Mouse (Mus musculus): ENCODE measurements around the gene Tbl3. TPM values are rescaled to one million over a fixed set of nuclear protein-coding genes. Genes with fewer than 3 reads are reported as not detected.
"Not testable (repeated sequence)": the region's sequence is repeated elsewhere in the genome, so short reads cannot be mapped to it uniquely, and the experiment has no call there.

Gene Tbl3
- total RNA-seq, 2 experiments from 2014 or later = 26.9 to 29.6 TPM

- DNase-seq (ENCODE audit: low spot score in 2 of 2) = no peak
- intact Hi-C loops (cut with DNase I) = no loop called here
These were observed 8.0 kb downstream of the Tbl3 start for GRCm38 (mm10) chr17:24699473-24699872.

- intact Hi-C loops (cut with DNase I) = no loop called here
- DNase-seq (ENCODE audit: low spot score in 2 of 2) = no peak
These were observed 8.7 kb downstream of the Tbl3 start for GRCm38 (mm10) chr17:24698715-24699114.

- DNase-seq (ENCODE audit: low spot score in 2 of 2) = no peak
- intact Hi-C loops (cut with DNase I) = no loop called here
These were observed 9.5 kb downstream of the Tbl3 start for GRCm38 (mm10) chr17:24697985-24698384.

- peak; percentile 81 to 87 for DNase-seq (ENCODE audit: low spot score in 2 of 2)
- intact Hi-C loops (cut with DNase I) = no loop called here
These were observed 11.3 kb downstream of the Tbl3 start, which contains the start of the genes Gfer and Noxo1 for GRCm38 (mm10) chr17:24696011-24696697. Gene Gfer, minus strand, starts transcription at chr17:24696156. Gene Noxo1, plus strand, starts transcription at chr17:24696234.

DNA sequence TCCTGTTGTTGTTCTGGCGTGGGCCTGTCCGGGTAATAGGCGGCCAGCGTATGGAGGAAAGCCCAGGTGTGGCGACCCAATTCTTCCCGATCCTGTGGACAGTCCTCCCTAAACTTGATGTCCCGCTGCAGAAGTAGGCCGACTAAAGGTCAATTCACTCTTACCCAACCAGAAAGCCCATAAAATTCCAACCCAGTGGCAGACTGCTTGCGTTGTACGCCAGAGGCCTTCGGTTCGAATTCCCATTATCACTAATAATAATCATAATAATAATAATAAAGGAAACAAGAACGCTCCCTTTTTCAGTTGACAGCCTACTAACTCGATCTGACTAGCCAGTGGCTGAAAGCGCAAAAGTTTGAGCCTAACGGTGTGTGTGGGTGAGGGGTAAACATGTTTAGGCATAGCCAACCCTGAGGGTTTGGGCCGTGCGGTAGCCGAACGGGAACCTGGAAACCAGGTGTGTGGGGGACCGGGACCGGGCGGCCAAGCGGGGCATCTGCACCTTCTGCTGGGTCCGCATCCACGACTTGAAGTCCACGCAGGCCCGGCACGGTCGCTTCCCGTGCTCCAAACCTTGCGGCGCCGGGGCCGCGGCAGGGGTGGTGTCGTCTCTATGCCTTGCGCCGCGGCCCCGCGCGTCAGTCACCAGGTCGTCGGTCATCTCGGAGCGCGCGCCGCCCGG is 12.0 kb downstream of the Tbl3 start:
- intact Hi-C loops (cut with DNase I) = no loop called here
- no peak for DNase-seq (ENCODE audit: low spot score in 2 of 2)

- intact Hi-C loops (cut with DNase I) = no loop called here
These were observed 15.1 kb downstream of the Tbl3 start for GRCm38 (mm10) chr17:24692385-24692784.

GRCm38 (mm10) chr17:24689251-24690081 is 18.0 kb downstream of the Tbl3 start, which contains the start of gene Syngr3:
Gene Syngr3, minus strand, starts transcription at chr17:24689955.
- DNase-seq (ENCODE audit: low spot score in 2 of 2) = peak; percentile 58 to 66
- intact Hi-C loops (cut with DNase I) = no loop called here

More at GRCm38 (mm10) chr17:24692385-24692784, 15.1 kb downstream of the Tbl3 start:
- DNase-seq (ENCODE audit: low spot score in 2 of 2) = no peak

DNA sequence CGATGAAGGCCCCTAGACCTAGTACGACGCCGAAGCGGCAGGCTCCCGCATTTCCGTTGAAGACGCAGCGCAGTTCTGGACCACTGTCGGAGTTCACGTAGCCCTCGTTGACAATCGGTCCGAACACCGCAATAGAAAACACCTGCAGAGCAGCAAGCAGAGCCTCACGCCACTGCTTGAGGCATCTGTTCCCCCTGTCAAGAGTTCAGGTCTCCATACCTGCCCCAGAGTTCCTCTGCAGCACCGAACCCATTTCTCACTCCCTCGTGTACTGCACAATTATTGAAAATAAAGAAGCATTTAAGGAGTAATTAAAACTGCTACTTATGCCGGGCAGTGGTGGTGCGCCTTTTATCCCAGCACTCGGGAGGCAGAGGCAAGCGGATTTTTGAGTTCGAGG is 19.9 kb downstream of the Tbl3 start:
- no peak for DNase-seq (ENCODE audit: low spot score in 2 of 2)
- intact Hi-C loops (cut with DNase I) = no loop called here

DNA sequence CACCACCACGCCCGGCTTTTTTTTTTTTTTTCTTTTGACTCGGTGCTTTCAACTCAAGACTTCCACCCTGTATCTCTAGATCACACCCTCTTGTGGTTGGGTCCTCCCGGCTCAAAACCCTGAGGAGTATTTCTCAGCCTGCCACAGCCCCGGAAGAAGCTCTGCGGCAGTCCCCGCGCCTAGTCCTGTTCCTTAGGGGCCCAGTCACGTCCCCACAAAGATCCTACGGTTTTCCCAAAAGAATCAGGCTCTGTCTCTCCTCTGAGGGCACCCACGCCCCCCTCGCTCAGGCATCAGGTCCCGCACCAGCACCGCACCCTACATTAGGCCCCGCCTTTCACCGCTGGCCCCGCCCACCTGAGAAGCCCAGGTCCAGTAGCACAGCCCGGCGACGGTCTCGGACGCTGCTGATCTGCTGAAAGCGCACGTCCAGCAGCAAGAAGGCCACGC is 20.3 kb downstream of the Tbl3 start:
- intact Hi-C loops (cut with DNase I) = no loop called here
- DNase-seq (ENCODE audit: low spot score in 2 of 2) = no peak

- DNase-seq (ENCODE audit: low spot score in 2 of 2) = no peak
- intact Hi-C loops (cut with DNase I) = no loop called here
These were observed 20.9 kb downstream of the Tbl3 start for GRCm38 (mm10) chr17:24686514-24686913.

- no peak for DNase-seq (ENCODE audit: low spot score in 2 of 2)
- intact Hi-C loops (cut with DNase I) = no loop called here
These were observed 29.9 kb downstream of the Tbl3 start for GRCm38 (mm10) chr17:24677500-24678080.

- no peak for DNase-seq (ENCODE audit: low spot score in 2 of 2)
- intact Hi-C loops (cut with DNase I) = no loop called here
These were observed 30.6 kb downstream of the Tbl3 start for GRCm38 (mm10) chr17:24676877-24677276.

- no peak for DNase-seq (ENCODE audit: low spot score in 2 of 2)
- intact Hi-C loops (cut with DNase I) = no loop called here
These were observed 31.3 kb downstream of the Tbl3 start for GRCm38 (mm10) chr17:24676187-24676586.

GRCm38 (mm10) chr17:24674277-24674676 is 33.2 kb downstream of the Tbl3 start:
- peak; percentile 64 to 73 for DNase-seq (ENCODE audit: low spot score in 2 of 2)

DNA sequence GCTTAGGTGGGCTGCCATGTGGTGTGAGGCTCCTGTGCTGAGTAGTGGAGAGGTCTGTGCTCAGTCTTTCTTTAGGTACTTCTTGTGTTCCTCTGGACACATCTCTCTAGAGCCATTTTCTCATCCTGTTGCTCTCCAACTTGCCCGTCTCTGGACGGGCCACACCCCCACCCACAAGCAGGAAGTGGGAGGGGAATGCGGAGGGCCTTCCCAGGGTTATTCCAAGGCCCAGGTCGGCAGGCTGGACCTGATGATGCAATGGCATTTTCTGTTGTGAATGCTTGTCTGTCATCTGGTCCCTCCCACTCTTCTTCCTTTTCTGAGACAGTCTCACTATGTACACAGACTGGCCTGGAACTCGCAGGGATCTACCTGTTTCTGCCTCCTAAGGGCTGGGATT is 35.3 kb downstream of the Tbl3 start:
- DNase-seq (ENCODE audit: low spot score in 2 of 2) = no peak
- intact Hi-C loops (cut with DNase I) = no loop called here

More at GRCm38 (mm10) chr17:24674277-24674676, 33.2 kb downstream of the Tbl3 start:
- intact Hi-C loops (cut with DNase I) = no loop called here

GRCm38 (mm10) chr17:24671346-24671745 is 36.1 kb downstream of the Tbl3 start:
- intact Hi-C loops (cut with DNase I) = no loop called here
- no peak for DNase-seq (ENCODE audit: low spot score in 2 of 2)

GRCm38 (mm10) chr17:24670246-24670844 is 37.1 kb downstream of the Tbl3 start:
- intact Hi-C loops (cut with DNase I) = no loop called here
- DNase-seq (ENCODE audit: low spot score in 2 of 2) = no peak

DNA sequence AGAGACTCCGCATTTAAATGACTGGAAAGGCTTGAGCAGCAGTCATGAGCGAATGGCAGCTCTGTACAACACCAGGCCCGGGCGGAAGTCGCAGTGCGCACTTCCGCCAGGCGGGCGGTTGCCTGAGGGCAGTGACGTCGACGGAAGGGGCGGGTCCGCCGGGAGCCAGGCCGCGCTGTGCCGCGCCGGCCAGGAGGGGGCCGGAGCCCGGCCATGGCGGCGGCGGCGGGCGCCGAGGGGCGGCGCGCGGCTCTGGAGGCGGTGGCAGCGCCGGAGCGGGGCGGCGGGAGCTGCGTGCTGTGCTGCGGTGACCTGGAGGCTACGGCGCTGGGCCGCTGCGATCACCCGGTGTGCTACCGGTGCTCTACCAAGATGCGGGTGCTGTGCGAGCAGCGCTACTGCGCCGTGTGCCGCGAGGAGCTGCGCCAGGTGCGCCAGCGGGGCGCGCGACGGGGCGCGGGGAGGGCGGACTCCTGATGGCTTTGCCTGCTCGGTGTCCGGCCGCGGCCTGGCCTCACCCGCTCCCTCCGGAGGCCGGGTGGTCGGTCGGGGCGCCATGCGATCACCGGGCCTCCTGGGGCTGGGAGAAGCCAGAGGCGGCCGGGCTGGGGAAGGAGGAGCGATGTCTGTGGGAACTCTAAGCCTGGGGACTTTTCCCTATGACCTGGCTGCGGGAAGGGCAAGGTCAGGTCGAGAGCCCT is 37.8 kb downstream of the Tbl3 start, which contains the start of gene Zfp598:
Zfp598 (plus strand) TSS at position 143 of the 701 bp plus-strand sequence.
- peak; percentile 94 to 97 for DNase-seq (ENCODE audit: low spot score in 2 of 2)
- intact Hi-C loops (cut with DNase I) = loop anchor here (5.0 kb wide), 2 partner anchors 37 to 122 kb away; partner anchors contain the start of genes Nthl1, Pkd1 and Tsc2

DNA sequence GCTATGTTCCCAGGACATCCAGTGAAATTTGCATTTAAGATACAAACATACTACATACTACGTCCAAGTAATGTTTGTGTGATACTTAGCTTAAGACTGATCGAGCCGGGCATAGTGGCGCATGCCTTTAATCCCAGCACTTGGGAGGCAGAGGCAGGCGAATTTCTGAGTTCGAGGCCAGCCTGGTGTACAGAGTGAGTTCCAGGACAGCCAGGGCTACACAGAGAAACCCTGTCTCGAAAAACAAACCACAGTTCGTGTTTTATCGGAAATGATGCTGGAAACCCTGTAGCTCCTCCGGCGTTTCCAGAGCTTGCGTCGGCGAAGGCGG is 38.3 kb downstream of the Tbl3 start:
- DNase-seq (ENCODE audit: low spot score in 2 of 2) = not testable (repeated sequence)
- intact Hi-C loops (cut with DNase I) = loop anchor here (5.0 kb wide), 2 partner anchors 37 to 122 kb away; partner anchors contain the start of genes Nthl1, Pkd1 and Tsc2

All from left cerebral cortex, postnatal 36 days (tissue).